ENCODE assay signal across 39 mouse cellular contexts in genomic region chr4:63100478-63100877, GRCm38 (mm10). TPM values are rescaled to one million over a fixed set of nuclear protein-coding genes. Genes with fewer than 3 reads are reported as not detected.
"Had no signal": no experiment of that assay in that cellular context is flagged by ENCODE, and none has a peak within 500 bp of the region (broad histone marks: within the 10 kb centered on the region; RNA-seq: fewer than 3 reads in every experiment).

No protein-coding gene starts in this region.

- H3K4me2 ChIP-seq: limb, embryonic 12.5 days; limb, embryonic 13.5 days; limb, embryonic 15.5 days; liver, embryonic 11.5 days; liver, embryonic 12.5 days; liver, embryonic 13.5 days; liver, embryonic 15.5 days; lung, embryonic 14.5 days; lung, embryonic 15.5 days; midbrain, embryonic 11.5 days; midbrain, embryonic 12.5 days; midbrain, embryonic 13.5 days; midbrain, embryonic 15.5 days; neural tube, embryonic 12.5 days; neural tube, embryonic 13.5 days had no signal

- H3K4me3 ChIP-seq: limb, embryonic 10.5 days; limb, embryonic 12.5 days; limb, embryonic 13.5 days; limb, embryonic 15.5 days; liver, embryonic 12.5 days; liver, embryonic 13.5 days; liver, embryonic 15.5 days; lung, embryonic 15.5 days; megakaryocyte, embryonic 14.5 days; midbrain, embryonic 10.5 days; midbrain, embryonic 12.5 days; midbrain, embryonic 13.5 days; midbrain, embryonic 15.5 days; myocyte; neural tube, embryonic 12.5 days; neural tube, embryonic 13.5 days had no signal

- H3K27me3 ChIP-seq: limb, embryonic 12.5 days; limb, embryonic 13.5 days; limb, embryonic 15.5 days; liver, embryonic 12.5 days; liver, embryonic 13.5 days; liver, embryonic 15.5 days; lung, embryonic 15.5 days; midbrain, embryonic 12.5 days; midbrain, embryonic 13.5 days; midbrain, embryonic 15.5 days; neural tube, embryonic 12.5 days; neural tube, embryonic 13.5 days had no signal

- ATAC-seq: liver, embryonic 12.5 days; liver, postnatal 0 days; lung, postnatal 0 days; midbrain, embryonic 13.5 days; midbrain, embryonic 15.5 days; midbrain, embryonic 16.5 days had no signal

- H3K36me3 ChIP-seq: liver, embryonic 13.5 days had no signal

- H3K4me1 ChIP-seq: limb, embryonic 10.5 days; limb, embryonic 15.5 days; liver, embryonic 12.5 days; liver, embryonic 13.5 days; liver, embryonic 15.5 days; lung, embryonic 15.5 days; midbrain, embryonic 10.5 days; midbrain, embryonic 12.5 days; midbrain, embryonic 13.5 days; midbrain, embryonic 15.5 days; neural tube, embryonic 12.5 days; neural tube, embryonic 13.5 days had no signal

- H3K9me3 ChIP-seq: limb, embryonic 10.5 days; limb, embryonic 15.5 days; liver, embryonic 12.5 days; liver, embryonic 13.5 days; liver, embryonic 15.5 days; lung, embryonic 15.5 days; midbrain, embryonic 10.5 days; midbrain, embryonic 12.5 days; midbrain, embryonic 15.5 days; neural tube, embryonic 12.5 days; neural tube, embryonic 13.5 days had no signal

- H3K9ac ChIP-seq: limb, embryonic 12.5 days; limb, embryonic 13.5 days; limb, embryonic 15.5 days; liver, embryonic 12.5 days; liver, embryonic 13.5 days; liver, embryonic 14.5 days; liver, embryonic 15.5 days; liver, postnatal 0 days; lung, embryonic 14.5 days; lung, embryonic 15.5 days; midbrain, embryonic 12.5 days; midbrain, embryonic 13.5 days; midbrain, embryonic 15.5 days; neural tube, embryonic 12.5 days; neural tube, embryonic 13.5 days had no signal

- DNase-seq: left cerebral cortex, postnatal 4 days; liver; liver, embryonic 13.5 days; liver, postnatal 0 days; lung, adult 18-20 months; lung, adult 2 months; lung, embryonic 14.5 days; lung, postnatal 14 days; lung, postnatal 36 days; midbrain, embryonic 14.5 days had no signal

- H3K27ac ChIP-seq: limb, embryonic 10.5 days; limb, embryonic 12.5 days; limb, embryonic 13.5 days; limb, embryonic 15.5 days; liver, embryonic 12.5 days; liver, embryonic 13.5 days; liver, embryonic 14.5 days; liver, embryonic 15.5 days; lung, embryonic 15.5 days; macrophage; midbrain, embryonic 10.5 days; midbrain, embryonic 12.5 days; midbrain, embryonic 13.5 days; midbrain, embryonic 15.5 days; neural tube, embryonic 12.5 days; neural tube, embryonic 13.5 days had no signal

RNA-seq across cellular contexts. Expression of gene Ambp, which starts 54.1 kb away (rescaled TPM):
- total RNA-seq: left cerebral cortex, postnatal 10 days; left cerebral cortex, postnatal 14 days; left cerebral cortex, postnatal 25 days; left cerebral cortex, postnatal 36 days; left cerebral cortex, postnatal 4 days; megakaryocyte, adult 5-6 weeks; megakaryocyte-erythroid progenitor cell, adult 5-6 weeks; midbrain, postnatal 0 days; monocyte, adult 5-6 weeks had no signal
- polyA plus RNA-seq: macrophage; midbrain, embryonic 10.5 days; midbrain, embryonic 11.5 days; midbrain, embryonic 12.5 days; midbrain, embryonic 14.5 days; midbrain, embryonic 16.5 days; midbrain, postnatal 0 days; myocyte had no signal
